ENCODE assay signal across 8 mouse cellular contexts in the genomic region with DNA sequence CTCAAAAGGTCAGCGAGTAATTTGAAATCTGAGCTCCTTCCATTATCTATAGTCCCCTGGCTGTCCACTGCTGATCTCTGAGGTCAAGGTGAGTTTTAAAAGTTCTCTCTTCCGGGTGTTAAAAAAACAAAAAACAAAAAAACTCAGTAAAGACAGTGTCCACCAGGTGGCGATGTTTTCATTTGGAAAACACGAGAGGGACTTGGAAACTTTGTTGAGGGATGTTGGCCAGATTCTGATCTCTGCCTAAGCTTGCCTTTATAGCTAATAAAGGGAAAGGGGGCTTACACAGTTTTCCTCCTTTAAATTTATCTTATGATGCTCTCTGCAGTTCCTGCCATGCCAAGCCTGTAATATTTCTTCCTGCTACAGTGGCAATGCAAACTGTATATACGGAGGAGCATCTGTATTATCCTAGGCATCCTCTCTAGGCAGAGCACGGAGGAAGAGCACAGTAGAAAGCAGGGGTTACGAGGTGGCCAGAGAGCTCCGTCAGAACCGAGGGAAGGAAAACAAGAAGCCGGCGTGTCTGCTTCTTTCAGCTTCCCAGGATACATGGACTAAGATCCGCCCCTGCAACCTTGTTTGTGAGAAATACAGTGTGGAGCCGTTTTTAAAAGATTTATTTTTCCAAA.
DNase-seq lines count a peak whose midpoint lies in the region; ATAC-seq and TF ChIP-seq lines count a peak whose summit lies in the region.

No protein-coding gene starts in this region.

- no peak for TF ChIP-seq CTCF in kidney, adult 2 months (conservative IDR thresholded peaks at IDR 0.05; ENCODE audit: insufficient read depth, insufficient read length, low read depth, low read length)

- no peak for ATAC-seq in kidney, embryonic 14.5 days (ENCODE audit: low FRiP score, low TSS enrichment)
- ATAC-seq in limb, embryonic 13.5 days (ENCODE audit: low FRiP score, low read depth), result peak; percentile 57; the same call in 1 of the 2 replicates
- no peak for ATAC-seq in erythroid progenitor cell, adult 5-6 weeks (replicated peaks; ENCODE audit: low FRiP score, poor library complexity, severe bottlenecking)

- H3K4me2 ChIP-seq in kidney, embryonic 14.5 days (replicated peaks; ENCODE audit: low read depth, low read length), result no peak overlapping the region; the same call in 1 of the 2 replicates
- H3K4me2 ChIP-seq in limb, embryonic 13.5 days (replicated peaks), result peak overlapping the region; percentile 45

- no peak for TF ChIP-seq POLR2A in kidney, adult 2 months (IDR thresholded peaks at IDR 0.05; ENCODE audit: low read depth, low read length)

- H3K4me3 ChIP-seq in kidney, adult 2 months (ENCODE audit: insufficient read depth, low read depth, low read length), result no peak overlapping the region
- H3K4me3 ChIP-seq in kidney, embryonic 14.5 days (ENCODE audit: low read length), result no peak overlapping the region
- no peak overlapping the region for H3K4me3 ChIP-seq in limb, embryonic 13.5 days

- no peaks in the 10 kb centered on the region for H3K36me3 ChIP-seq in kidney, adult 2 months (ENCODE audit: control insufficient read depth, insufficient read depth, low read length)
- H3K36me3 ChIP-seq in kidney, embryonic 14.5 days (ENCODE audit: control insufficient read depth, insufficient read depth, low read length), result no peaks in the 10 kb centered on the region
- H3K36me3 ChIP-seq in limb, embryonic 13.5 days, result no peaks in the 10 kb centered on the region

- H3K9ac ChIP-seq in kidney, embryonic 14.5 days (ENCODE audit: low read depth, low read length), result no peak overlapping the region
- H3K9ac ChIP-seq in limb, embryonic 13.5 days, result no peak overlapping the region

- H3K27me3 ChIP-seq in kidney, adult 2 months (replicated peaks; ENCODE audit: control insufficient read depth, insufficient read depth, low read length), result no peaks in the 10 kb centered on the region
- no peaks in the 10 kb centered on the region for H3K27me3 ChIP-seq in kidney, embryonic 14.5 days (ENCODE audit: control insufficient read depth, insufficient read depth, low read length)
- peaks cover 15% of the 10 kb centered on the region for H3K27me3 ChIP-seq in limb, embryonic 13.5 days

- H3K9me3 ChIP-seq in kidney, embryonic 14.5 days (ENCODE audit: control insufficient read depth, low read length), result no peaks in the 10 kb centered on the region
- no peaks in the 10 kb centered on the region for H3K9me3 ChIP-seq in limb, embryonic 13.5 days

- H3K4me1 ChIP-seq in kidney, adult 2 months (ENCODE audit: control insufficient read depth, insufficient read depth, low read length), result 0 out of 2 replicates have a peak, but pooled peaks cover 2% of the 10 kb centered on the region
- no peaks in the 10 kb centered on the region for H3K4me1 ChIP-seq in kidney, embryonic 14.5 days (ENCODE audit: control insufficient read depth, insufficient read depth, low read length)
- H3K4me1 ChIP-seq in limb, embryonic 13.5 days, result peaks cover 15% of the 10 kb centered on the region

- no peak overlapping the region for H3K27ac ChIP-seq in kidney, adult 2 months (ENCODE audit: insufficient read depth, low read depth, low read length)
- no peak overlapping the region for H3K27ac ChIP-seq in kidney, embryonic 14.5 days (ENCODE audit: low read depth, low read length)
- H3K27ac ChIP-seq in limb, embryonic 13.5 days, result no peak overlapping the region

- 26% methylated on average over 13 of the region's 13 CpGs for WGBS in kidney, adult 2 months
- 32% methylated on average over 13 of the region's 13 CpGs for WGBS in kidney, embryonic 14.5 days
- 23% methylated on average over 13 of the region's 13 CpGs for WGBS in limb, embryonic 13.5 days

- DNase-seq in kidney, adult 2 months, result peak; percentile 46
- peak; percentile 26 for DNase-seq in WW6 (ENCODE audit: low read depth, low spot score)
- peak; percentile 87 for DNase-seq in embryo, embryonic 11 days
- peak; percentile 86 for DNase-seq in hindlimb bud, embryonic 11.5 days (ENCODE audit: extremely low spot score, low read depth, low spot score)
- DNase-seq in retina, postnatal 1 day, result peak; percentile 69

Comparison
In these comparisons a context has a peak if more than half of its experiments do, and no peak if none do; other contexts are left out.
1. DNase-seq: peak in every context shown above with its lines; median percentile 87 in embryo, embryonic 11 days; 86 in hindlimb bud, embryonic 11.5 days; 69 in retina, postnatal 1 day; 46 in kidney, adult 2 months; 26 in WW6.